Mouse (Mus musculus): ENCODE data around the gene Ifit1bl2. TPM values are rescaled to one million over a fixed set of nuclear protein-coding genes. Genes with fewer than 3 reads are reported as not detected.
A peak's percentile ranks its signal among the peaks of the same experiment; 100 is the strongest.
"Not testable (repeated sequence)": the region's sequence is repeated elsewhere in the genome, so short reads cannot be mapped to it uniquely, and the experiment has no call there.

Gene Ifit1bl2
- polyA plus RNA-seq, 1 experiment from 2014 or later = 0.10 TPM

DNA sequence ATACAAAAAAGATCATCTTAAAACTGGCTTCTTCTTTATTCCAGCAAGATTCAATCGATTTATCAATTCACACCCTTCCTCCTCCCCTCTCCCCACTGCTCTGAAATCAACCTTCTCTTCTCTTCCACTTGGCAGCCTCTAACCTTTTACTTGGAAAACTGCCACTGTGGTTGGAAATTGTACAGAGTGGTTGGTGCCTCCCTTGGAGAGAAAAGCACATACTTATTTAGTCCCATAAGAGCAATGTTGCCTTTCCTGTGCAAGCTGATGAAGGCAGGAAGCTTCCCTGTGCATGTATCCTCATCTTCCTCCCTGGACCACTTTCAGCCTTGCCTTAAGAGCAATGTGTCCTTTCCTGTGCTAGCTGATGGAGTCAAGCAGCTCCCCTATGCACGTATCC, 42.2 kb downstream of the Ifit1bl2 start:
- peak; percentile 61; the same call in 1 of the 2 replicates for ATAC-seq
- no peaks in the 10 kb centered on the region for H3K4me1 ChIP-seq (ENCODE audit: control insufficient read depth, insufficient read depth, low read length)
- no peak overlapping the region for H3K27ac ChIP-seq (ENCODE audit: low read depth, low read length)
- no peaks in the 10 kb centered on the region for H3K9me3 ChIP-seq (replicated peaks; ENCODE audit: control insufficient read depth, low read length)
- H3K36me3 ChIP-seq (ENCODE audit: control insufficient read depth, insufficient read depth, low read length) = no peaks in the 10 kb centered on the region
- H3K9ac ChIP-seq (ENCODE audit: low read length) = no peak overlapping the region
- DNase-seq (ENCODE audit: low spot score) = peak; percentile 78
- H3K4me3 ChIP-seq (ENCODE audit: low read depth, low read length) = no peak overlapping the region
- no peaks in the 10 kb centered on the region for H3K27me3 ChIP-seq (replicated peaks; ENCODE audit: control insufficient read depth, insufficient read depth, low read length)
- WGBS = 77% methylated on average over 2 of the region's 2 CpGs
- no peak overlapping the region for H3K4me2 ChIP-seq (ENCODE audit: low read length)

GRCm38 (mm10) chr19:34596811-34597210, 43.7 kb downstream of the Ifit1bl2 start:
- Histone ChIP-seq H3K4me1 (ENCODE audit: control insufficient read depth, insufficient read depth, low read length) (no peaks in the 10 kb centered on the region), H3K9me3 (replicated peaks; ENCODE audit: control insufficient read depth, low read length) (no peaks in the 10 kb centered on the region), H3K27me3 (replicated peaks; ENCODE audit: control insufficient read depth, insufficient read depth, low read length) (no peaks in the 10 kb centered on the region), H3K4me3 (ENCODE audit: low read depth, low read length) (no peak overlapping the region), H3K27ac (ENCODE audit: low read depth, low read length) (no peak overlapping the region), H3K36me3 (ENCODE audit: control insufficient read depth, insufficient read depth, low read length) (no peaks in the 10 kb centered on the region), H3K4me2 (ENCODE audit: low read length) (no peak overlapping the region), H3K9ac (ENCODE audit: low read length) (no peak overlapping the region)
- ATAC-seq (no peak), DNase-seq (ENCODE audit: low spot score) (no peak)

GRCm38 (mm10) chr19:34594523-34594922, 46.0 kb downstream of the Ifit1bl2 start:
- WGBS = 83% methylated on average over 3 of the region's 3 CpGs
- not testable (repeated sequence) for H3K36me3 ChIP-seq (ENCODE audit: control insufficient read depth, insufficient read depth, low read length); H3K9me3 ChIP-seq (replicated peaks; ENCODE audit: control insufficient read depth, low read length); DNase-seq (ENCODE audit: low spot score); H3K4me2 ChIP-seq (ENCODE audit: low read length); ATAC-seq; H3K4me1 ChIP-seq (ENCODE audit: control insufficient read depth, insufficient read depth, low read length); H3K9ac ChIP-seq (ENCODE audit: low read length); H3K27me3 ChIP-seq (replicated peaks; ENCODE audit: control insufficient read depth, insufficient read depth, low read length); H3K4me3 ChIP-seq (ENCODE audit: low read depth, low read length); H3K27ac ChIP-seq (ENCODE audit: low read depth, low read length)

GRCm38 (mm10) chr19:34593456-34593855, 47.1 kb downstream of the Ifit1bl2 start:
- H3K4me1 ChIP-seq (ENCODE audit: control insufficient read depth, insufficient read depth, low read length) = no peaks in the 10 kb centered on the region
- DNase-seq (ENCODE audit: low spot score) (no peak), ATAC-seq (no peak)
- no peaks in the 10 kb centered on the region for H3K36me3 ChIP-seq (ENCODE audit: control insufficient read depth, insufficient read depth, low read length)
- no peak overlapping the region for H3K27ac ChIP-seq (ENCODE audit: low read depth, low read length)
- H3K9ac ChIP-seq (ENCODE audit: low read length) = no peak overlapping the region
- H3K27me3 ChIP-seq (replicated peaks; ENCODE audit: control insufficient read depth, insufficient read depth, low read length) = no peaks in the 10 kb centered on the region
- H3K4me3 ChIP-seq (ENCODE audit: low read depth, low read length) = no peak overlapping the region
- H3K4me2 ChIP-seq (ENCODE audit: low read length) = no peak overlapping the region
- H3K9me3 ChIP-seq (replicated peaks; ENCODE audit: control insufficient read depth, low read length) = no peaks in the 10 kb centered on the region
- 92% methylated on average over 2 of the region's 2 CpGs for WGBS

DNA sequence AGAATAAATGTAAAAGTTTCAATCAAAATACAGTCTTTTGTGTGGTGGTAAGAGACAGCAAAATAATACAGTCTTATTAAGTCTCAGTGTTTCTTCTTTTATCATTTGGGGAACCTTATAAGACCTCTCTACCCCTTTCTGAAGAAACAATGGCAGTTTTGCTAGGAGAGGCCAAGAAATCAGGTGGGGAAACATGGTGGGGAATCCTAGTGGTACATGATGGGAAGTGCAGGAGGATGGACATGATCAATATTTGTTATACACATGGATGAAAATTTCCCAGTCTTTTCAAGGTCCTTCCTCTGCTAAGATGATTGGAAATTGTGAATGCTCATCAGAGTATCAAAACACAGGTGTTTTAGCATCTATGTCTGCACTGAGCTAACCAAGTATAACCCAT, 51.6 kb downstream of the Ifit1bl2 start:
- no peak overlapping the region for H3K27ac ChIP-seq (ENCODE audit: low read depth, low read length)
- no peaks in the 10 kb centered on the region for H3K27me3 ChIP-seq (replicated peaks; ENCODE audit: control insufficient read depth, insufficient read depth, low read length)
- ATAC-seq (no peak), DNase-seq (ENCODE audit: low spot score) (no peak)
- H3K36me3 ChIP-seq (ENCODE audit: control insufficient read depth, insufficient read depth, low read length) = no peaks in the 10 kb centered on the region
- H3K4me2 ChIP-seq (ENCODE audit: low read length) = no peak overlapping the region
- H3K4me1 ChIP-seq (ENCODE audit: control insufficient read depth, insufficient read depth, low read length) = no peaks in the 10 kb centered on the region
- no peaks in the 10 kb centered on the region for H3K9me3 ChIP-seq (replicated peaks; ENCODE audit: control insufficient read depth, low read length)
- H3K4me3 ChIP-seq (ENCODE audit: low read depth, low read length) = no peak overlapping the region
- H3K9ac ChIP-seq (ENCODE audit: low read length) = no peak overlapping the region

DNA sequence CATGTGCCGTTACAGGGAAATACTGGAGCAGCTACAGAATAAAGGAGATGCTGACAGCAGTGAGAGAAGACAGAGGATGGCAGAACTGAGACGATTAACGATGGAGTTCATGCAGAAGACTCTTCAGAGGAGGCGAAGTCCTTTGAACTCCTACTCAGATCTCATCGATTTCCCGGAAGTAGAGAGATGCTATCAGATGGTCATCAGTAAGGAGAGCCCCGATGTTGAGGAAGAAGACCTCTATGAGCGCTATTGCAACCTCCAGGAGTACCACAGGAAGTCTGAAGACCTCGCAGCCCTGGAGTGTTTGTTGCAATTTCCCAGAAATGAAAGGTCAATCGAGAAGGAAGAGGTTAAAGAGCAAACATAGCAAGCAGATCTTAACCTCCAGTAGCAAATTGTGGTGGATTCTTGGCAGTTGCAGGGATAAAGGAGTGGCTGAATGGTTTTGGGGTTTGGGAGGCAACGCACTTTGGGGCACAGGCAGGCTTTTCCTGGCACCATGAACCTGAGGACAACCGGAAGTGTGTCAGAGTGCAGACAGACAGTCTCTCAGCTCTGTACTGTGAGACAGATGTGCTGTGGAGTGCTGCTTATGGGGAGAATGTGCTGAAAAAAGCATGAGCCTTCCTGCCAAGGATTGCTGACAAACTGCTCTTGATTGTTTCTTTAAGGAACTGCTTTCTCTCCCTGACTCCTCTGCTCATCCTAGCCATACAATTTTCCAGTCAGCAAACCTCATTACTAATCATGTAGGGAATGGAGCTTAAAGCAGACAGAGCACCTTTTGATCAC, 52.4 kb downstream of the Ifit1bl2 start:
- not testable (repeated sequence) for H3K4me2 ChIP-seq (ENCODE audit: low read length); H3K4me1 ChIP-seq (ENCODE audit: control insufficient read depth, insufficient read depth, low read length); H3K4me3 ChIP-seq (ENCODE audit: low read depth, low read length); H3K36me3 ChIP-seq (ENCODE audit: control insufficient read depth, insufficient read depth, low read length); H3K27ac ChIP-seq (ENCODE audit: low read depth, low read length); H3K27me3 ChIP-seq (replicated peaks; ENCODE audit: control insufficient read depth, insufficient read depth, low read length); H3K9me3 ChIP-seq (replicated peaks; ENCODE audit: control insufficient read depth, low read length); ATAC-seq; DNase-seq (ENCODE audit: low spot score); H3K9ac ChIP-seq (ENCODE audit: low read length)
- 83% methylated on average over 6 of the region's 12 CpGs for WGBS

GRCm38 (mm10) chr19:34585740-34586458, 54.6 kb downstream of the Ifit1bl2 start:
- H3K4me1 ChIP-seq (ENCODE audit: control insufficient read depth, insufficient read depth, low read length); H3K36me3 ChIP-seq (ENCODE audit: control insufficient read depth, insufficient read depth, low read length); H3K4me3 ChIP-seq (ENCODE audit: low read depth, low read length); H3K27ac ChIP-seq (ENCODE audit: low read depth, low read length); H3K9ac ChIP-seq (ENCODE audit: low read length); H3K4me2 ChIP-seq (ENCODE audit: low read length); DNase-seq (ENCODE audit: low spot score); ATAC-seq; H3K9me3 ChIP-seq (replicated peaks; ENCODE audit: control insufficient read depth, low read length); H3K27me3 ChIP-seq (replicated peaks; ENCODE audit: control insufficient read depth, insufficient read depth, low read length): not testable (repeated sequence)
- WGBS = 80% methylated on average over 5 of the region's 5 CpGs

GRCm38 (mm10) chr19:34583126-34583766, 57.3 kb downstream of the Ifit1bl2 start, which contains the start of gene Ifit3:
Ifit3 (plus strand) TSS chr19:34583531.
- not testable (repeated sequence) for H3K27me3 ChIP-seq (replicated peaks; ENCODE audit: control insufficient read depth, insufficient read depth, low read length); H3K9me3 ChIP-seq (replicated peaks; ENCODE audit: control insufficient read depth, low read length); H3K27ac ChIP-seq (ENCODE audit: low read depth, low read length); H3K4me1 ChIP-seq (ENCODE audit: control insufficient read depth, insufficient read depth, low read length); H3K4me3 ChIP-seq (ENCODE audit: low read depth, low read length); H3K36me3 ChIP-seq (ENCODE audit: control insufficient read depth, insufficient read depth, low read length); DNase-seq (ENCODE audit: low spot score); ATAC-seq; H3K9ac ChIP-seq (ENCODE audit: low read length); H3K4me2 ChIP-seq (ENCODE audit: low read length)
- WGBS = 59% methylated on average over 2 of the region's 2 CpGs

DNA sequence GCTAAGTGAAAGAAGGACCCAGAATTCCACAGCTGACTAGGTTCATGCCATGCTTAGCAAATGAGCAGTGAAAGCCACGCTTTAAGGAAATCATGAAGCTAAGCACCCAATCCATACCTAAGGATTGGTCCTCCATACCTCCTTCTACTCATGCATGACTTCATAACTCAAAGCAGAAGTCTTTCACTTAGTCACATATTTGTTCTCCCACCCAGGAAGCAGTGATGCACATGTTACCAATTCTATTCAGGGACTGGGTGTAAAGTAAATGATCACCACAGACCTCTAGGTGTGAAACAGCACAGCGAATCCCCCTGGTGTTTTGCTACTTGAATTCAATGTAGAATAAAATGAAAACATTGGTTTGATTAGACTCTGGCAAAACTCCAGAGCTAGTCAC, 57.8 kb downstream of the Ifit1bl2 start:
- H3K27ac ChIP-seq (ENCODE audit: low read depth, low read length); H3K27me3 ChIP-seq (replicated peaks; ENCODE audit: control insufficient read depth, insufficient read depth, low read length); H3K4me2 ChIP-seq (ENCODE audit: low read length); H3K4me1 ChIP-seq (ENCODE audit: control insufficient read depth, insufficient read depth, low read length); H3K36me3 ChIP-seq (ENCODE audit: control insufficient read depth, insufficient read depth, low read length); ATAC-seq; H3K4me3 ChIP-seq (ENCODE audit: low read depth, low read length); H3K9me3 ChIP-seq (replicated peaks; ENCODE audit: control insufficient read depth, low read length); DNase-seq (ENCODE audit: low spot score); H3K9ac ChIP-seq (ENCODE audit: low read length): not testable (repeated sequence)
- WGBS = 77% methylated on average over 2 of the region's 2 CpGs
